Mouse (Mus musculus): ENCODE results near the gene Egfl8.

Egfl8 gene

GRCm38 (mm10) chr17:34615871-34616270 lies at the start of gene Egfl8:
TSS of gene Egfl8 (minus strand) at chr17:34615971.
- DNase-seq, result no peak

GRCm38 (mm10) chr17:34664472-34664871 lies 48.7 kb upstream of the Egfl8 start:
- no peak for DNase-seq

- DNase-seq, result no peak
Observed at GRCm38 (mm10) chr17:34663558-34663957, 47.8 kb upstream of the Egfl8 start.

- DNase-seq, result no peak
Observed at GRCm38 (mm10) chr17:34662978-34663377, 47.2 kb upstream of the Egfl8 start.

GRCm38 (mm10) chr17:34662468-34662867 lies 46.7 kb upstream of the Egfl8 start:
- no peak for DNase-seq

- no peak for DNase-seq
Observed at GRCm38 (mm10) chr17:34661121-34661591, 45.4 kb upstream of the Egfl8 start.

GRCm38 (mm10) chr17:34660259-34660820 lies 44.6 kb upstream of the Egfl8 start:
- DNase-seq, result no peak

GRCm38 (mm10) chr17:34659897-34660214 lies 44.1 kb upstream of the Egfl8 start:
- DNase-seq, result no peak

GRCm38 (mm10) chr17:34659181-34659896 lies 43.6 kb upstream of the Egfl8 start:
- DNase-seq, result no peak

GRCm38 (mm10) chr17:34658591-34658990 lies 42.8 kb upstream of the Egfl8 start:
- no peak for DNase-seq

GRCm38 (mm10) chr17:34658145-34658544 lies 42.4 kb upstream of the Egfl8 start:
- no peak for DNase-seq

- no peak for DNase-seq
Observed at GRCm38 (mm10) chr17:34657271-34657670, 41.5 kb upstream of the Egfl8 start.

- DNase-seq, result peak; percentile 10
Observed at GRCm38 (mm10) chr17:34656666-34657065, 40.9 kb upstream of the Egfl8 start.

GRCm38 (mm10) chr17:34655581-34655991 lies 39.8 kb upstream of the Egfl8 start:
- DNase-seq, result no peak

GRCm38 (mm10) chr17:34655160-34655559 lies 39.4 kb upstream of the Egfl8 start:
- DNase-seq, result peak; percentile 9

GRCm38 (mm10) chr17:34654392-34654791 lies 38.6 kb upstream of the Egfl8 start:
- peak; percentile 22 for DNase-seq

- DNase-seq, result peak; percentile 60
Observed at GRCm38 (mm10) chr17:34653746-34654285, 38.0 kb upstream of the Egfl8 start.

GRCm38 (mm10) chr17:34652985-34653384 lies 37.2 kb upstream of the Egfl8 start:
- DNase-seq, result no peak

- peak; percentile 14 for DNase-seq
Observed at GRCm38 (mm10) chr17:34652546-34652945, 36.8 kb upstream of the Egfl8 start.

GRCm38 (mm10) chr17:34651507-34652221 lies 35.9 kb upstream of the Egfl8 start:
- peak; percentile 33 for DNase-seq

- peak; percentile 24 for DNase-seq
Observed at GRCm38 (mm10) chr17:34650781-34651180, 35.0 kb upstream of the Egfl8 start.

- peak; percentile 32 for DNase-seq
Observed at GRCm38 (mm10) chr17:34649106-34649864, 33.5 kb upstream of the Egfl8 start.
